Comparison of ENCODE assay signal across 14 mouse cellular contexts in the genomic region with DNA sequence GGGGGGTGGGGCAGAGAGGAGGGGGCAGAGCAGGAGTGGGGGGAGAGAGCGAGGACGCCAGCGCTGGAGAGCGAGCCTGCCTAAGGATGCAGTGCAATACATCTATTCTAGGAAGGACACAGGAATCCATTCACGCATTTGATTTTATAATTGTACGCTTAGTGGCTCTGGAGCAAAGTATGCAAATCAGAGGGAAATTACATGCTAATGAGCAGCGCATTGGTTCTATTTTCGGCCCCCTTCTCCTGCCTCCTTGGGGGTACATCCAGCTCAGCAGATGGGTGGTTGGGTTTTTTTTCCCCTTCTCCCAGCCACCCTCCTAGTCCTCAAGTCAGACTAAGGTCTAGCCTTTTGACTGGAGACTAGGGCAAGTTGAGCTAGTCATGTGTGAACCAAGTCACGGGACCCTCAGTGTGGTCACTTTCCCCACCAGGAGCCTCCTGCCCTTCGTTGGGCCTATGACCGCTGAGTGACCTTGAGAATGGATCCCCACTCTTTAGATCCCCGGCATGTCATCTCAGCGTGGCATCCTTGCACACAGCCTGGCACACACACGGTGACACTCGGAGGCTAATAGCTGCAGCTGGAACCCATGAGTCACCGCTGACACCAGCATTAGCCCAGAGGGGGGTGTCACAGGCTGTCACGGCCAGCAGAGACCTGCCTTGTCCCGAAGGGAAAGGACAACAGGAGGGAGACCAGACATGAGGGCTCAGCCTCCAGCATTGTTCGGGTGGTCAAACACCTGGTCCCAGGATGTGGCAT. TPM values are rescaled to one million over a fixed set of nuclear protein-coding genes. Genes with fewer than 3 reads are reported as not detected.
DNase-seq lines count a peak whose midpoint lies in the region; ATAC-seq and TF ChIP-seq lines count a peak whose summit lies in the region.
"Had no signal": no experiment of that assay in that cellular context is flagged by ENCODE, and none has a peak within 500 bp of the region (broad histone marks: within the 10 kb centered on the region; RNA-seq: fewer than 3 reads in every experiment).

No protein-coding gene starts in this region.

- H3K4me3 ChIP-seq in hindbrain, embryonic 13.5 days = no peak overlapping the region
- H3K4me3 ChIP-seq in hindbrain, embryonic 16.5 days (ENCODE audit: low read length) = no peak overlapping the region
- no peak overlapping the region for H3K4me3 ChIP-seq in olfactory bulb, adult 2 months (ENCODE audit: insufficient read depth, low read depth, low read length)
- H3K4me3 ChIP-seq: embryonic facial prominence, embryonic 10.5 days; heart, embryonic 13.5 days; limb, embryonic 15.5 days; neural tube, embryonic 12.5 days had no signal

- WGBS in hindbrain, embryonic 13.5 days = 73% methylated on average over 19 of the region's 19 CpGs
- 72% methylated on average over 19 of the region's 19 CpGs for WGBS in hindbrain, embryonic 16.5 days
- WGBS in olfactory bulb, adult 2 months = 27% methylated on average over 19 of the region's 19 CpGs

- H3K27me3 ChIP-seq in hindbrain, embryonic 13.5 days = no peaks in the 10 kb centered on the region
- no peaks in the 10 kb centered on the region for H3K27me3 ChIP-seq in hindbrain, embryonic 16.5 days (replicated peaks; ENCODE audit: control insufficient read depth, insufficient read depth, low read length)
- H3K27me3 ChIP-seq: limb, embryonic 15.5 days; neural tube, embryonic 12.5 days had no signal

- no peak for ATAC-seq in hindbrain, embryonic 13.5 days (ENCODE audit: low FRiP score)
- ATAC-seq in hindbrain, embryonic 16.5 days = no peak

- no peak overlapping the region for H3K9ac ChIP-seq in hindbrain, embryonic 13.5 days
- H3K9ac ChIP-seq in hindbrain, embryonic 16.5 days (ENCODE audit: low read depth, low read length) = no peak overlapping the region
- H3K9ac ChIP-seq: heart, embryonic 13.5 days; limb, embryonic 15.5 days; neural tube, embryonic 12.5 days had no signal

- no peak for TF ChIP-seq CTCF in olfactory bulb, adult 2 months (IDR thresholded peaks at IDR 0.05; ENCODE audit: insufficient read depth, low read depth, low read length)

- peak; percentile 67 to 74 for DNase-seq in adrenal gland, adult (ENCODE audit: inconsistent age in 2 of 2, low spot score in 1 of 2)
- no peak for DNase-seq in adrenal gland, adult 18-20 months (ENCODE audit: low spot score in 2 of 2)
- peak; percentile 69 to 85 for DNase-seq in right cerebral cortex, postnatal 10 days (ENCODE audit: low spot score in 2 of 2)
- no peak for DNase-seq in right cerebral cortex, postnatal 25 days
- DNase-seq in testis, postnatal 10 days (ENCODE audit: low spot score) = no peak
- DNase-seq: lung, adult 2 months had no signal

- no peaks in the 10 kb centered on the region for H3K9me3 ChIP-seq in hindbrain, embryonic 13.5 days
- H3K9me3 ChIP-seq in hindbrain, embryonic 16.5 days (ENCODE audit: control insufficient read depth, low read length) = no peaks in the 10 kb centered on the region
- H3K9me3 ChIP-seq: embryonic facial prominence, embryonic 10.5 days; heart, embryonic 13.5 days; limb, embryonic 15.5 days; neural tube, embryonic 12.5 days had no signal

- no peaks in the 10 kb centered on the region for H3K36me3 ChIP-seq in hindbrain, embryonic 13.5 days
- H3K36me3 ChIP-seq in hindbrain, embryonic 16.5 days (ENCODE audit: control insufficient read depth, insufficient read depth, low read length) = no peaks in the 10 kb centered on the region
- H3K36me3 ChIP-seq: embryonic facial prominence, embryonic 10.5 days; heart, embryonic 13.5 days; limb, embryonic 15.5 days; neural tube, embryonic 12.5 days had no signal

- H3K4me2 ChIP-seq in hindbrain, embryonic 13.5 days = no peak overlapping the region
- no peak overlapping the region for H3K4me2 ChIP-seq in hindbrain, embryonic 16.5 days (ENCODE audit: low read length)
- H3K4me2 ChIP-seq: heart, embryonic 13.5 days; limb, embryonic 15.5 days; neural tube, embryonic 12.5 days had no signal

- H3K27ac ChIP-seq in hindbrain, embryonic 13.5 days = peak overlapping the region; percentile 62
- H3K27ac ChIP-seq in hindbrain, embryonic 16.5 days (ENCODE audit: low read depth, low read length) = no peak overlapping the region
- peak overlapping the region; percentile 94 for H3K27ac ChIP-seq in olfactory bulb, adult 2 months (ENCODE audit: insufficient read depth, low read depth, low read length)
- H3K27ac ChIP-seq: embryonic facial prominence, embryonic 10.5 days; heart, embryonic 13.5 days; limb, embryonic 15.5 days; neural tube, embryonic 12.5 days had no signal

- TF ChIP-seq POLR2A in olfactory bulb, adult 2 months (IDR thresholded peaks at IDR 0.05; ENCODE audit: insufficient read depth, low read depth, low read length) = no peak

- H3K4me1 ChIP-seq in hindbrain, embryonic 13.5 days (replicated peaks) = peaks cover 30% of the 10 kb centered on the region
- peaks cover 10% of the 10 kb centered on the region for H3K4me1 ChIP-seq in hindbrain, embryonic 16.5 days (ENCODE audit: control insufficient read depth, insufficient read depth, low read depth, low read length)
- H3K4me1 ChIP-seq in olfactory bulb, adult 2 months (ENCODE audit: control insufficient read depth, insufficient read depth, low read length) = peaks cover 76% of the 10 kb centered on the region
- H3K4me1 ChIP-seq: megakaryocyte, embryonic 14.5 days had no signal

RNA-seq across cellular contexts. Expression of gene Sept9, which starts 29.5 kb away (rescaled TPM):
- total RNA-seq in adrenal gland, adult 18-20 months (2021) = 100 to 1,000 TPM; 107 to 123 TPM
- 117 and 118 TPM in 2 replicates for polyA plus RNA-seq in hindbrain, embryonic 13.5 days (2015; fragmentation: Nextera tagmentation; extraction: Ambion mirVana)
- polyA plus RNA-seq in hindbrain, embryonic 16.5 days (2015; fragmentation: Nextera tagmentation; extraction: Ambion mirVana) = 109 and 124 TPM in 2 replicates
- 157 TPM in 1 of 2 replicates, not detected in the other for polyA plus RNA-seq in olfactory bulb, adult 2 months (2012; ENCODE audit: insufficient read depth, insufficient read length, low replicate concordance, missing spikeins)

RNA-seq across cellular contexts. Expression of gene Sec14l1, which starts 55.0 kb away (rescaled TPM):
- total RNA-seq in adrenal gland, adult 18-20 months (2021) = 100 to 1,000 TPM; 106 to 159 TPM
- polyA plus RNA-seq in hindbrain, embryonic 13.5 days (2015; fragmentation: Nextera tagmentation; extraction: Ambion mirVana) = 63.3 and 65.9 TPM in 2 replicates
- polyA plus RNA-seq in hindbrain, embryonic 16.5 days (2015; fragmentation: Nextera tagmentation; extraction: Ambion mirVana) = 53.9 and 63.4 TPM in 2 replicates
- not detected in 2 replicates for polyA plus RNA-seq in olfactory bulb, adult 2 months (2012; ENCODE audit: insufficient read depth, insufficient read length, low replicate concordance, missing spikeins)

Comparison
In these comparisons a context has a peak if more than half of its experiments do, and no peak if none do; other contexts are left out.
1. DNase-seq: peak in adrenal gland, adult (2 of 2) and right cerebral cortex, postnatal 10 days (2 of 2); none in adrenal gland, adult 18-20 months (0 of 2), right cerebral cortex, postnatal 25 days (single experiment) and testis, postnatal 10 days (single experiment).